Mouse (Mus musculus) heart, postnatal 10 days (tissue): ENCODE results near the gene Pip5k1a. TPM values are rescaled to one million over a fixed set of nuclear protein-coding genes. Genes with fewer than 3 reads are reported as not detected.
A peak's percentile ranks its signal among the peaks of the same experiment; 100 is the strongest.
"Not testable (repeated sequence)": the region's sequence is repeated elsewhere in the genome, so short reads cannot be mapped to it uniquely, and the experiment has no call there.

Experiments
- DNase-seq, 2 experiments: peaks; one replicate each; pipeline ENCODE4 v3.0.0; 2021
- intact Hi-C: fragments of 180-260 bp; cut with DNase I; formaldehyde crosslinking; loops from one replicate; pipeline ENCODE4 v1.15.1; 2025
- total RNA-seq, 2 experiments: library from RNA; stranded (reverse); gene quantifications; 2 replicates each; pipeline ENCODE4 v1.2.3; 2021

Gene Pip5k1a
- 10 to 100 TPM; 25.7 to 26.1 TPM for total RNA-seq

DNA sequence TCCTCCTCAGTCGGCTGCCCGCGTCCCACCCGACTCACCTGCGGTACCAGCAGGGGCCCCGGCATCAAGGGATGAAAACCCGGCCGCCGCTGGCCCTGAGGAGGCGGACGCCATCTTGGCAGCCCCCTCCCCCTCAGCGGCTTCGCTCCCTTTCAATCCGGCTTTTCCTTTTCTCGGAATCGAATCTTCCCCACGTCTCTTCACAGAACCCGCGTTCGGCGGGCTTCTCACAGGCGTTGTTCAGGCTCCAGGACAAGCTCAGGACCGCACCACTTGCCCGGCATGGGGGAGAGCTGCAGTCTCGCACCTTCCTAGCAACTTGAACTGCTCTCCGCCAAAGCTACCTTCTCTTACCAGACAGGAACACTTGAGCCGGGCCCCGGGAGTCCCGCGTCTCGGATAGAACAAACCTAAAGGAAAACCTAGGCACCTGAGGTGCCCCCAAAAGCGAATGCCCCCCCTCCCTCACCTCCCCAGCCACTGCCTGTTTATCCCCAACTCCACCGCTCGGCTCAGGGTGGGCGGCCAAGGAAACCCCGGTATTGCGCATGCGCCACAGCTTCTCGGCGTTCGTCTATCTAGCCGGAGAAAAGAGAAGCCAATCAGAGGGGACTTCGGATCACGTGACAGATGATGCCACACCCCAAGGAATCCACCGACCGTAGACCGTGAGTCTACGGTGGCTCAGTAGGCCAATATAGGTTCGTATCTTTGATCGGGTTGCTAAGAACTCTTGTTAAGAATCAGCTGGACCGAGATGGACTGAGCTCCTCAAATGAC is at the start of gene Pip5k1a:
Gene Pip5k1a (minus strand): TSS at position 593 of the 780 bp plus-strand sequence.
- DNase-seq, result peak; percentile 97 to 98
- intact Hi-C loops, result no loop called here

DNA sequence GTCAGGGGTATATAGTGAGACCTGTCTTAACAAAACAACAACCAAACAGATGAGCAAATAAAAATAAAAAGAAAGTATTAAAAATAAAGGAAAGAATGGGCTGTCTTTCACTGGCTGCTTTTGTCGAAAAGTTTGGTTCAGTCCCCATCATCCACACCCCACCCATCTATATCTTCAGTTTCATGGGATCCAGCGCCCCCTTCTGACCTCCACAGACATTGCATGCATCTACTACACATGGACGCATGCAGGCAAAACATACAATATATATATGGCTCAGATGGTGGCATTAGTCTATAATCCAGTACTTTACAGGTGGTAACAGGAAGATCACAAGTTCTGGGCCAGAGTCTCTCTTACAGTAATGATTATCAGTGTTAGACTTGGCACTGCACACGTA is 47.1 kb upstream of the Pip5k1a start:
- peak in 1 of 2 experiments; percentile 58 for DNase-seq

GRCm38 (mm10) chr3:95147924-95148323 is 41.2 kb upstream of the Pip5k1a start:
- DNase-seq, result no peak
- intact Hi-C loops, result no loop called here

More for the DNA sequence above, 47.1 kb upstream of the Pip5k1a start:
- intact Hi-C loops, result no loop called here

DNA sequence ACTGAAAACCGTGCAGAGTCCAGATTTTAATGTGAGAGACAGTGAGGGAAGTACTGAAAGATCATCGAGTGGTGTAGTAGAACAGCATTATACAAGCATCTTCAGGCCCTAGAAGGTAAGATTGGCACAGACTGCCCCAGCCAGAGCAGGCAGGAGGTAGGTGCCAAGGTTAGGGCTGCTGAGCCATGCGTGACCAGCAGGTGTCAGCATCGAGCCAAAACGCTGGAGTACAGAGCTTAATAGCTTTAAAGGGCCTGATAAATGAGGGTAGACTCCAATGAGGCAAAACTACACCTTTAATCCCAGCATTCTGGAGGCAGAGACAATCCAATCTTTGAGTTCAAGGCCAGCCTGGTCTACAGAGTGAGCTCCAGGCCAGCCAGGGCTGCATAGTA is 35.9 kb upstream of the Pip5k1a start:
- intact Hi-C loops, result loop anchor here (1.0 to 2.0 kb wide), 3 partner anchors 32 to 121 kb away; partner anchors contain the start of gene Gabpb2

DNA sequence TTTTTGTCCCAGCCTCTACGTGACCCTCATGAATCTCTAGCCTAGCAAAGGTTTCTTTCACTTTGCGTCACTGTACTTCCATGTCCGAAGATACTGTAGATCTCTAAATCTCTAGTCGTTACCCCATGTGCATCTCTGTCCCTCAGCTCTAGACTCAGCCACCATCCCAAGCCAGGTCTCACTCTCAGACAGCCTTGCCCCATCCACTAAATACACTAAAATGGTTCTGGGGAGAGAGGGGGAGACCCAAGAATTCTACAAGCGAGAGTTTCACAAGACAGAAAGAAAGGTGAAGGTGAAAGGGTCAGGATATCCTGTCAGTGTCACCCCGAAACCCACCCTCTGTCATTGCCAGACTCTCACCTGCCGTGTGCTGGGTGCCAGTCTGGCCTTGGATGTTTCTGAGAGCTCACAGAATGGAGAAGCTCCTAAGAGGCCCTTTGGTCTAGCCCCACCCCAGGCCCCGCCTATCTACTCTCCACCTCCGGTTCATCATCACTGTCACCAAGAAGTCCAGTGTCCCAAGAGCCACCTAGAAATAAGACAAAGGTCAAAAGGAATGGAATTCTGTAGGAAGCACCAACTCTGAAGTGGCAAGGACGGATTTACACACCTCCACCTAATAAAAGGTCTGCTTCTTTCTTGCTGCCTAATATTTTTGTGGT is 35.4 kb upstream of the Pip5k1a start, which contains the start of gene Tnfaip8l2:
Gene Tnfaip8l2 (minus strand): TSS at position 409 of the 665 bp plus-strand sequence.
- intact Hi-C loops, result loop anchor here (1.0 to 2.0 kb wide), 3 partner anchors 32 to 121 kb away; partner anchors contain the start of gene Gabpb2
- DNase-seq, result no peak

More for the DNA sequence above, 35.9 kb upstream of the Pip5k1a start:
- DNase-seq, result peak; percentile 93 to 95

GRCm38 (mm10) chr3:95141474-95141873 is 34.7 kb upstream of the Pip5k1a start:
- DNase-seq, result no peak
- intact Hi-C loops, result no loop called here

DNA sequence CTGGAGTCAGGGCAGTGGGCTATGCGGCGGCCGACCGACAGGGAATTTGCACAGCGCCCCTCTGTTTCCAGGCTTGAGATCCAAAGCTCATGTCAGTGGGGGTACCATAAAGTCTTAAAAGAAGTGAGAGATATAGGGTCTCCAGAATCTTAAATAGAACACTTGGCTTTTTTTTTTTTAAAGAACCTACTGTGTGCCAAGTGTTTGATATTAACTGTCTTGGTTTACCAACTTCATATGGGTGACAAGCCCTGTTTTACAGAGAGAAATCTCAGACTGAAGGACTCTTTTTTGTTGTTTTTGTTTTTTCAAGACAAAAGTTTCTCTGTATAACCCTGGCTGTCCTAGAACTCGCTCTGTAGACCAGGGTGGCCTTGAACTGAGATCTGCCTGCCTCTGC is 34.1 kb upstream of the Pip5k1a start:
- DNase-seq, result no peak
- intact Hi-C loops, result no loop called here

DNA sequence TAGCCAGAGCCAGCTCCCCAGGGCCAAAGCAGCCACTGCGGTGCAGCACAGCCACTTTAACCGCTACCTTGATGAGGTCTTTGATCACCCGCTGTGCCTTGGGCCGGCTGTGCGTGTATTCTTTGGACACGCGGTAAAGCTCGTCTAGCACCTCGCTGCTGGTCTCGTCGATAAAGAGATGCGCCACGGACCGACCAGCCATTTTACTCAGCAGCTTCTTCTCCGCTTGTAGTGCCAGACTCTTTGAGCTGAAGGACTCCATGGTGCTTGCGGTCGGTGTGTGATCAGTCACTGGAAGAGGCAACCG is 33.5 kb upstream of the Pip5k1a start:
- DNase-seq, result no peak
- intact Hi-C loops, result no loop called here

DNA sequence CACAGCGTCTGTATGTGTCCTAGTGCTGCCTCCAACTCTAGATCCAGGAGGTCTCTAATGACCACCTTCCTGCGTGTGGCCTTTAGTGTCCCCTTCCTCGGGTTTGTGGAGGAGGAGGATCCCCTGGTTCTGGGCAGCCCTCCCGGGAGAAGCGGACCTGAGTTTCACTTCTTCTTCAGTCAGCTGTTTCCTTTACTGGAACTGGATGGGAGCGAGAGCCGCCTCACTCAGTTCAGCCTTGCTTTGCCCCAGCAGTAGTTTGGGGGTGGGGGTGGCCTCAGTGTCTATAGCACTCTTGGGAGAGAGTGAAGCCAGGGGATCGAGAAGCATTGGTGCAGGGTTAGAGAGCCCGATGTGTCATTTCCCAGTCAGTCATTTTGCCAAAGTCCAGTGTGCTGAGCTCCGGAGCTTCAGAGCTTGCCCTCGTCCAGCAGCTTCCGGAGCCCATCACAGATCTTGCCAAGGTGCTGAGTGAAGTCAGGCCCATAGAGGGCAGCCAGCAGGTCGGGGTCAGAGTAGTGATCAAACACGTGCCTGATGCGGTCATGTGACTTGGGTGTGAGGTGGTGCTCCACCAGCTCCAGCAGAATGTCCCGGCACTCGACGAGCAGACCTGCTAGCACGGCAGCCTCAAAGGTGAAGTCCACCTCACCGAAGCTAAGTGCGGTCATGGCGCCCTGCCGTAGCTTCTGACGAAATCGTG is 33.0 kb upstream of the Pip5k1a start:
- intact Hi-C loops, result no loop called here
- DNase-seq, result no peak

DNA sequence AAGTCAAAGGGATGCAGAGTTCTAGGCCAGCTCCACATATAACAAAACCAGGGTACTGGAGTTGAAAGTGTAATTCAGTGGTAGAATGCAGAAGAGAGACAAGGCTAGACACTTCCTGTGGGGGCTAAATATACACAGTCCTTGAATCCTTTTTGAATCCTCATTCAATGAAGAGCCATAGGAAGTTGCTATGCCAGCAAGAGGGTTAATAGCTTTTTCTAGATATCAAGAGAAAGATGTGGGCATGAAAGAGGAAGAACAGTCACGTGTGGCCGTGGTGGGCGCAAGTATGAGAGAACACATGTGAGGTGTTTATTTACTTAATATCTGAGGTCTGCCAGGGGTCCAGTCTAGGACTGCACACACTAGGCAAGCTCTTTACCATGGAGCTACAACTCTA is 29.6 kb upstream of the Pip5k1a start:
- intact Hi-C loops, result no loop called here
- no peak for DNase-seq

DNA sequence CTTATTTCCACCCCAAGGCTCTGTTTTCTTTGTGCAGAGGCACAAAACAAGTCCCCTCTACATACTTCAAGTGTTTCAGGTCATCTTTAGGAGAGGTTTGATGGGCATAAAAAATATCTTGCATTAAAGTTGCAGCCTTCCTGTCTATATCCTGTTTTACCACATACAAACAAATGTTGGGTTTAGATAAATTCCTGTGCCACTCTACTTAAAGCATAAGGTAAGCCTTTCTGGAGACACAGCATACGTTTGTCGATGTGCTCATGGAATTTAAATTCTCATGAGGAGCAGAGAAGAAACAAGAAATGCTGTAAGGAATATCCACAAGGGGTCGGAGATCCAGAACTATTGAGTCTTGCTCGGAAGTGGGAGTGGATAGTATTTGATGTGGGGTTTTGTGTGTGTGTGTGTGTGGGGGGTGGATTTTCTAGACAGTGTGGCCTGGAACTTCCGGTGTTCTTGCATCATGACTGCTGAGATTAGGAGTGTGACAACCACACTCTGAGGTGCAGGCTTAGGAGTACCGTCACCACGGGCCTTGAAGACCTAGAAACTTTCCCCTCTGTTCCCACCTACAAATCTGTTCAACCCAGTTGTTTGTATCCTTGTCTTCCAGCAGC is 28.8 kb upstream of the Pip5k1a start:
- intact Hi-C loops, result no loop called here
- DNase-seq, result no peak

DNA sequence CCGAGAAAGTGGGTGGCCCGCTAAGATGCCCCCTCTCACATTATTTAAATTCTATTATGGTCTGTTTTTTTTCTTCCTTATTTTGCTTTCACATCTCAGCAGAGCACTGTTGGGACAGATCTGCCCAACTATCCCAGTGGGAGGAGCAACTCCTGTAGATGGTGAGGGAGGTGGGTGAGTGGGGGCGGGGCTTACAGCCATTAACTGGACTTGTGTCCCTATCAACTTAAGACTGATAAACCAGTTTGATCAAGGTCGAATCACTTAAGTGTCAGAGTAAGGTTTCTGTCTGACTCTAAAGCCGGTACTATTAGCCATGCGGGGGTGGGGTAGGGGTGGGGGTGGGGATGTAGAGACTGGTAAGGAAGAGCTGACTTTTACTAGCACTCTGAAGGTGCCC is 28.3 kb upstream of the Pip5k1a start:
- peak; percentile 56 to 64 for DNase-seq
- intact Hi-C loops, result no loop called here

DNA sequence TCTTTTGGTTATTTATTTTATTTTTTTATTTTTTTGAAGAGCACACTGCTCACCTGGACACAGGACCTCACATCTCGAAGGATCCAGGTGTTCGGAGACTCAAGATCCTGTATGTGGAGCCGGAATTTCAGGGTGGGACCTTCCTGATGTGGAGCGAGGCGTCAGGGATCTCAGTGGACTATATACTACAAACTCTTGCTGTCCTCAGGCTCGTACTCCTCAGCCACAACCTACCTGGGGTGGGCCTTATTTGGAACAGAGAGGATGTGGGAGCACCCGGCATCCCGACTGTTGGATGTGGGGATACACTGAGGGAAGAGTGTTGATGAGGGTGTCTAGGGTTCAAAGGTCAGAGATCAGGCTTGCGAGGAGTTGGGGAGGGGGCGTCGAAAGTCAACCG is 27.4 kb upstream of the Pip5k1a start:
- intact Hi-C loops, DNase-seq: not testable (repeated sequence)

DNA sequence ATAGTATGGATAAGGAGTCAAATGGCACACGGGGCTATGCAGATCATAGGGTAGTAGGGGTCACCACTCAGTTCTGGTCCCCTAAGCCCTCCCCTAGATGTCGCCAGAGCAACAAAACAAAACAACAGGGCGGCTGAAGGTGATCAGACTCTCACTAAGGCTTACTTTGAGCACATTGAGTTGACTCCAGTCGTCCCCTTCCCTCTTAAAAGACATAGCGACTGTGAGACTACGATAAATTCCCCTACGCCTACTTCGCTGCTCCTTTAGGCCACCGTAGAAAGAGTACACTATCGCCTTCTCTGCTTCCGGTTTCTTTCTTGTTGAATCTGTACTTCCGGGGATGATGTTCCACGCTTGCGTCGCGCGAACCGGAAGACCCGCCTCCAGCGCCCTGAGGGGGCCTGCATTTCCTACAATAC is 27.0 kb upstream of the Pip5k1a start, which contains the start of the genes Scnm1 and Lysmd1:
Gene Scnm1 (minus strand): TSS at position 332 of the 422 bp plus-strand sequence.
Gene Lysmd1 (plus strand): TSS at position 409 of the 422 bp plus-strand sequence.
- peak; percentile 94 for DNase-seq
- intact Hi-C loops, result no loop called here

GRCm38 (mm10) chr3:95133176-95133575 is 26.4 kb upstream of the Pip5k1a start:
- intact Hi-C loops, result no loop called here
- no peak for DNase-seq

- intact Hi-C loops, DNase-seq: not testable (repeated sequence)
These were observed 25.7 kb upstream of the Pip5k1a start for GRCm38 (mm10) chr3:95132389-95132788.

GRCm38 (mm10) chr3:95130081-95130480 is 23.4 kb upstream of the Pip5k1a start:
- intact Hi-C loops, result no loop called here
- DNase-seq, result no peak

GRCm38 (mm10) chr3:95129226-95129651 is 22.5 kb upstream of the Pip5k1a start:
- peak; percentile 70 to 72 for DNase-seq
- intact Hi-C loops, result no loop called here

DNA sequence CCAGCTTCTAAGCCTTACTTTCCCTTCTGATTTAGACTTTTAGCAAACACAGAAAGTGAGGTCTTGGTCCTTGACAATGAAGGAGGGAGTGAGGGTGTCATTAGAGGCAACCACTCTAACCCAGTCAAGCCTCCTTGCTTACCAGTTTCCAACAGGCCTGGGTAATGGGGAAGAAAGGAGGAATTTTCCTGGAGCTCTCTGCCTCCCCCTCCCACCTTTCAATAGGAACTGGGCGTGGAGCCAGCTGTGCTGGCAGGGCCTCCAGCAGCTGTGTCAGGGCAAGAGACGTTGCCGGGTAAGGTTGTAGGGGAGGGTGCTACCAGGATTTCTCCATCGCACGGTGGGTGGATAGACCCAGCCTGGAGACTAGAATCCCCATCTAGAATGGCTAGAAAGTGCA is 18.2 kb upstream of the Pip5k1a start:
- intact Hi-C loops, result no loop called here
- peak; percentile 75 to 78 for DNase-seq

- peak in 1 of 2 experiments; percentile 56 for DNase-seq
- intact Hi-C loops, result no loop called here
These were observed 17.5 kb upstream of the Pip5k1a start, which contains the start of gene Tmod4 for GRCm38 (mm10) chr3:95124246-95124645. Gene Tmod4 (plus strand): TSS chr3:95124476.
